Mouse (Mus musculus) ES-CJ7 (cell line): ENCODE data around the gene Akr1c6.
"Not testable (repeated sequence)": the region's sequence is repeated elsewhere in the genome, so short reads cannot be mapped to it uniquely, and the experiment has no call there.

Experiments
- DNase-seq: peaks from one replicate; pipeline ENCODE4 v3.0.0; 2011; ENCODE audit warnings: low read depth, low spot score

Gene Akr1c6

DNA sequence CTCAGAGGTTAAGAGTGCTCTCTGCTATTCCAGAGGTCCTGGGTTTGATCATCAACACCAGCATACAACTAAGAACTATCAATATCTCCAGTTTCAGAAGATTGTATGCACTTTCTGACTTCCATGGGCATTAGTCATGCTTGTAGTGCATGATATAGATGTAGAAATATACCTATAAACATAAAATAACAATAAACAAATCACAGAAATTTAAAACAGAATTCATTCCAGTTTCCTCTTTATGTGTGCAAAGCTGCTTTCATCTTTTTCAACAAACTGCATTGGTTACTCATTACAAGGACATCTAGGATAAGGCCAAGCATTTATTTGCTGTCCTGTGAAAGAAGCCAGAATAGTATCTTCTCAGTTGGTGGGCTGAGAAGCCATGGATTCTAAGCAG, at the start of gene Akr1c6:
Gene Akr1c6, plus strand, starts transcription at position 301 of the 400 bp plus-strand sequence.
- DNase-seq, result no peak

- DNase-seq, result no peak
These were observed 49.2 kb upstream of the Akr1c6 start for GRCm38 (mm10) chr13:4384918-4385317.

DNA sequence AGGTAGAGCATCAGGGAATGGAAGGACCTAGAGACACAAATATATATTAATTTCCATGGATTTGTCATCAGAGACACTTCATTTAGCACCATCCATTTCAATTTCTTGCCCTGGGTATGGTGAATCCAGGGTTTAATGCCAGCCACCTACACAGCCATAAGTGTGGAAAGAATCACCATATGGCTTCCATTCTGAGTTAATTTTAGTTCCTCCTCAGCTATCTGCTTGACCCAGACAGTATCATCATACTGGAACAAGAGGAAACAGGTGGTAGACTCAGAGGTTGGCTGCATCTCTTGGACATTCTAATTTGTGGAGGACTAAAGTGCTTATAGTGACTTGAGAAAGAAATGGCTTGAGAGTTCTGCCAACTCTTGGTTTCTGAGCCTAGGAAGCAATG, 48.6 kb upstream of the Akr1c6 start:
- no peak for DNase-seq

DNA sequence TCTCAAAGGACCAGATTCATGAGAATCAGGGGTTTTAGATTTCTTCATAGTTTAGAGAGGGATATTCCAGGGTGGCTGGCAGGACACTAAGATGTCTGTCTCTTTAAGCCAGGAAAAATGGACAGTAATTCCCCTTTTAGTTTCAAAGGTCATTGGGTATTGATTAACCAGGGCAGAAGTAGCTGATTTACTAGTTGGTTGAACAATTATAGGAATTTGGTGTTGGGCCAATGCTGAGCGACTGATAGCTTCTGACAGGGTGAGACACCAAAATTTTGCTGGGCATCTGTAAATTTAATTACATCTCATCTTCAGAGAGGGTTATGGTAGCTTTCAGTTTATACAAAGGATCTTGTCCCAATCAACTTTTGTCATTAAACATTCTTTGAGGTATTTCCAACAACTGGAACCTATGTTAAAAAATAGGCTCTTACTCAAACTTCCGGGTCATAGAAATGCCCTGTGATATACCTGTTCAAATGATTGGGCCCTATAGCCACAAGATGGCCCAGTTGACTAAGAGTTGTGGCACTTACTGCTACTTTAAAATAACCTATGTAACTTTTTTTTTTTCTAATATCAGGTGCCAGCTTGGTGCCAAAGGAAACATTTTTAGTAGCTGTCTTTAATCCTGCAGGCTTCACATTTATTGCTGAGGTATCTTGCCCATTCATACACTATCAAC, 45.2 kb upstream of the Akr1c6 start:
- no peak for DNase-seq

DNA sequence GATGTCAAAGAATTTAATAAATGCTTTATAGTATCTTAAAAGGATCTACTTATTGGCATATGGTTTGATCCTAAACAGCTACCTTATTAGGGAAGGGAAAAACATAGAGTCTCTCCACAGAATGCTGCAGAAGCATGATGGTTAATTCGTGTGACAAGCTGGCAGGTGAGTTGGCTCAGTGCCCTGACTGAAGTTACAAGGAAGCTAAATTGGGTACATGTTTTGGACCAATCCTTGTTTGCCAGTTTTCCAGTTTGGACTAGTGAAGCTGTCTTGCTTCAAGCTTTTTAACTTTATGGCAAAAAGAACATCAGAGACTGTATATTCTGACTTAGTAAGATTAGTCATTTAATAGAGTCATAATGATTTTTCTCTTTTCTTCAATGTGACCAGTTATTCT, 33.7 kb upstream of the Akr1c6 start:
- not testable (repeated sequence) for DNase-seq

DNA sequence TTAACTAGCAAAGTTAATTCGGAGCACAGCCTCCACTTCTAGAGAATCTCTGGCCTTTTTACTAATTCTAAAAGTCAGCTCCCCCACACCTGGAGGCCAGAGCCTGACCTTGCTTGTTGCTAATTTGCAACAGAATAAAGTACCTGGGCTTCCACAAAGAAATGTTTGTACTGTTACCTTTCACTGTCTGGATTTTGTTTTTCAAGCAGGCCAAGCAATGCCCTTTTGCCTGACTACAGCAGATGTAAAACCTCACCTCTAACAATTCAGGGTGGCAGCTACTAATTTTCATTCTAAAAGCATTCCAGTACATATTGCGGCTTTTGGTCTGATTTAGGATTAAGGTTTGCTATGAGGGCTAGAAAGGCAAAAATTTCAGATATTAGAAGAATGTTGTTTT, 33.3 kb upstream of the Akr1c6 start:
- DNase-seq, result peak; percentile 54

GRCm38 (mm10) chr13:4402221-4402620, 31.9 kb upstream of the Akr1c6 start:
- no peak for DNase-seq

DNA sequence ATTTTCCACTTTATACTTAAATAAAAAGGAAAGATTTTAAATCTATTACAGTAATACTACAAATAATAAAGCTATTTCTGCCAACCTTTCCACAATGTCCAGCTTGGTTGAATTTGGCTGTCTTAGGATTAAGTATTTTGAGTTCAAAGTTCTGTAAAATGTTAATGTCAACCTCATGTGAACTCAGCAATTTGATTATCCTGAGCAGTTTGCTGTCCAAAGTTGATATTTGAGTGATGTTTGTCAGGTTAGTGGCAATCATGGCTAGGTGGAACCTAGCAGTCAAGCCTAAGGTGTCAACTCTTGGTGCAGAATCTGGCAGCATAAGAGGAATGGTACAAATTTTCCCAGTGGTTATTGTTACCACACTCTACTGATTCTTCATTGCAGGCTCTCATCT, 29.4 kb upstream of the Akr1c6 start:
- no peak for DNase-seq

DNA sequence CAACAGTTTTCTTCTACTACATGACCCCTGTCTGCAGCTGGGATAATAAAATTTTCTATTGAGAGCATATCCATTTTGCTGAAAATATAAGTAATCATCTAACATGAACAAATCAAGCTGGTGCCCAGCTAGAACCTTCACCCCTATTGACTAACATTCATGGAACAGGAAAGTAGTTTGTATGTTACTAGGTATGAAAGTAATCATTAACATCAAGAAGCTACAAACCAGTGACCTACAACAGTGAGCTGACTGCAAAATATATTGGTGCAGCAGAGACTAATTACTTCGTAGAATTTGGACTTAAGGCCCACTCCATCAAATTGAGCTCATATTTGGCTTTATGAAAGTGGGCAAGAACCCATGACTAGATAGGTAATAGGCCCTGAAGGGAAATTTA, 27.3 kb upstream of the Akr1c6 start:
- DNase-seq, result no peak

DNA sequence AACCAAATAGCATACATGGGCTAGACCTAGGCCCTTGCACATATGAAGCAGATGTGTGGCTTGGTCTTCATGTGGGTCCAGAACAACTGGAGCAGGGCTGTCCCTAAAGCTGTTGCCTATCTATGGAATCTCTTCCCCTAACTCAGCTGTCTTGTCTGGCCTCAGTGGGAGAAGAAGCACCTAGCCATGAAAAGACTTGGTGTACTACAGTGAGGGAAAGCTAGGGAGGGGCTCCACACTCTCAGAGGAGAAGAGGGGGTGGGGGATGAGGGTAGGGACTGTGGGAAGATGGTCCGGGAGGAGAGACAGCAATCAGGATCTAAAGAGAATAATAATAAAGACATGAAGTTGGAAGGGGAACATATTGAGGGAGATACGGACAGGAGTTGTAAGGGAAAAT, 5.5 kb upstream of the Akr1c6 start:
- DNase-seq, result no peak

DNA sequence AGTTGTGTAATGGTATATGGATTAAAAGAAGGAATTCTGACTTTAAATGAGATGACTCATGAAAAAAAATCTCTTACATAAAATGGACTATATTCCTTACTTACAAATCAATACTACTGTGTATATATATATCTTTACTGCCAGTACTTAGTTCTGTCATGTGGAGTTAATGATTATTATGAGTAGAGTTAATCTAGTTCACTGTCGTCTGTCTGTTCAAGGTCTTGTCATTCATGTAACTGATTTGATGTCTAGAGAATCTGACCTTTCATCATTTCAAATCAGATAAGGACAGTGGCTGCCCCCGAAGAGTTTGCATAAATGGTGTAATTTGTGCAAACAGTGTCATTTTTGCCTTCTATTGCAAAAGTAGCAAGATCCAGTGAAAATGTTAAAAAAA, 5.1 kb upstream of the Akr1c6 start:
- DNase-seq, result no peak

- DNase-seq, result no peak
These were observed 3.0 kb upstream of the Akr1c6 start for GRCm38 (mm10) chr13:4431129-4431528.

DNA sequence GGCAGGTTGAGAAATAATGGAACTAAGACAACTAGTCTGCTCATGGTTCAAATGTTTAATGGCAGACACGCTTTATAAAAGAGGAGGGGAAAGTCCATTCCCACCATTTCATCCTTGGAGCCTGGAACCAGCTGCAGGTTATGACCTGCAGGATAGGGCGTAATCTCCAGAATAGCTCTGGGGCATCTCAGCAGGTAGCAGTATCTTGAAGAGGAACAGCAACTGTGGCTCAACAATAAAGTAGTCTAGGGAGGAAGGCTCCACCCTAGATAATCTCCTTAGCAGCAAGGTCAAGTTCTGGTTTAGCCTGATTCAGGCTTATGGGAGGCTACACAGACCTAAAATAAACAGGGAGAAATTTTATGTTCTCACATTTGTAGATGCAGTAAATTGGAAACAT, 31.5 kb downstream of the Akr1c6 start:
- DNase-seq, result peak; percentile 46

- DNase-seq, result no peak
These were observed 33.8 kb downstream of the Akr1c6 start for GRCm38 (mm10) chr13:4467896-4468295.
